17 mouse cellular contexts compared by ENCODE assay signal in the genomic region with DNA sequence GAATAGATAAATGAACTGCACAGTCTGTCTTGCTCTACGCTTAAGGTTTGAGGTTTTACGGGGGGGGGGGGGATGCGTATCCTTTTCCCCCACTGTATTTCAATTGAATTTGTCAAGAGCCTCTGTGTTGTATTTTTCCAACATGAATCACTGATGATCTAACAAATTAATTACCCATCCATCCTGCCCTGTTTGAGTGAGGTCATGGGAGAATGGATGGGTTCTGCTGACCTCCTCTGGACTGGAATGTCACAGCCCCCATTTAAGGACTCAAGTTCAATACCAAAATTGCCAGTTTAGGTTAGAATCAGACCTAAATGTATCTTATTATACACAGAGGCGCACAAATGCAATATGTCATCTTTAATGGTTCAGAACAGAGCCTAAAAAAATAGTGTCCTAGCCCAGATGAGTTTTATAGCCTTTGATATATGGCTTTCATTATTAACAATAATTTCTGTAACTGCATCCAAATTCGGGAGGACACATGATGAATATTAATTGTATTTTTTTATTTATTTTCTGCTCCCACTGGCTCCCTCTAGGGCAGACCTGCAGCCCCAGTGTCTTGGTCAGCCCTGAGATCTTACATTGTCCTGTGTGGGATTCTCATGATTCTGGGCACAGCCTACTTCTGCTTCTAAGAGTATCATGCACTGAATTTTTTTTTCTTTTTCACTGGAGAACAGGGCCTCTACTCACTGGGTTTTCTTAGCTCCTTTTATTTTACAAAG.
DNase-seq lines count a peak whose midpoint lies in the region; ATAC-seq and TF ChIP-seq lines count a peak whose summit lies in the region.
"Had no signal": no experiment of that assay in that cellular context is flagged by ENCODE, and none has a peak within 500 bp of the region (broad histone marks: within the 10 kb centered on the region; RNA-seq: fewer than 3 reads in every experiment).

No protein-coding gene starts in this region.

- H3K9me3 ChIP-seq in hindbrain, embryonic 15.5 days, result no peaks in the 10 kb centered on the region
- H3K9me3 ChIP-seq in hindbrain, embryonic 16.5 days (ENCODE audit: control insufficient read depth, low read length), result no peaks in the 10 kb centered on the region
- H3K9me3 ChIP-seq in midbrain, embryonic 15.5 days, result no peaks in the 10 kb centered on the region
- H3K9me3 ChIP-seq in midbrain, postnatal 0 days (ENCODE audit: low read length), result no peaks in the 10 kb centered on the region
- H3K9me3 ChIP-seq: heart, embryonic 13.5 days had no signal

- TF ChIP-seq CTCF in cerebellum, adult 2 months (IDR thresholded peaks at IDR 0.05; ENCODE audit: borderline replicate concordance, insufficient read depth, low read depth, low read length), result peak; percentile 13; the same call in 1 of the 2 replicates
- TF ChIP-seq CTCF in midbrain, postnatal 0 days (IDR thresholded peaks at IDR 0.05), result no peak

- H3K4me3 ChIP-seq in cerebellum, adult 2 months (replicated peaks; ENCODE audit: insufficient read depth, low read depth, low read length), result no peak overlapping the region
- no peak overlapping the region for H3K4me3 ChIP-seq in hindbrain, embryonic 15.5 days
- no peak overlapping the region for H3K4me3 ChIP-seq in hindbrain, embryonic 16.5 days (ENCODE audit: low read length)
- H3K4me3 ChIP-seq in midbrain, embryonic 15.5 days, result no peak overlapping the region
- H3K4me3 ChIP-seq in midbrain, postnatal 0 days (ENCODE audit: low read depth, low read length), result no peak overlapping the region
- H3K4me3 ChIP-seq in myocyte, result no peak overlapping the region
- H3K4me3 ChIP-seq: heart, embryonic 13.5 days; megakaryocyte, embryonic 14.5 days had no signal

- no peaks in the 10 kb centered on the region for H3K36me3 ChIP-seq in hindbrain, embryonic 15.5 days
- no peaks in the 10 kb centered on the region for H3K36me3 ChIP-seq in hindbrain, embryonic 16.5 days (ENCODE audit: control insufficient read depth, insufficient read depth, low read length)
- no peaks in the 10 kb centered on the region for H3K36me3 ChIP-seq in midbrain, embryonic 15.5 days (replicated peaks)
- H3K36me3 ChIP-seq in midbrain, postnatal 0 days (ENCODE audit: insufficient read depth, low read length), result no peaks in the 10 kb centered on the region
- no peaks in the 10 kb centered on the region for H3K36me3 ChIP-seq in myocyte (ENCODE audit: control insufficient read depth, insufficient read depth)
- H3K36me3 ChIP-seq: heart, embryonic 13.5 days had no signal

- H3K4me2 ChIP-seq in hindbrain, embryonic 15.5 days, result no peak overlapping the region
- no peak overlapping the region for H3K4me2 ChIP-seq in hindbrain, embryonic 16.5 days (ENCODE audit: low read length)
- no peak overlapping the region for H3K4me2 ChIP-seq in midbrain, embryonic 15.5 days
- no peak overlapping the region for H3K4me2 ChIP-seq in midbrain, postnatal 0 days (ENCODE audit: low read depth, low read length, poor library complexity, severe bottlenecking)
- H3K4me2 ChIP-seq in myocyte (ENCODE audit: low read depth), result peak overlapping the region; percentile 80
- H3K4me2 ChIP-seq: heart, embryonic 13.5 days; lung, embryonic 14.5 days had no signal

- no peaks in the 10 kb centered on the region for H3K27me3 ChIP-seq in cerebellum, adult 2 months (ENCODE audit: control insufficient read depth, insufficient read depth, low read length)
- H3K27me3 ChIP-seq in hindbrain, embryonic 15.5 days, result no peaks in the 10 kb centered on the region
- H3K27me3 ChIP-seq in hindbrain, embryonic 16.5 days (replicated peaks; ENCODE audit: control insufficient read depth, insufficient read depth, low read length), result no peaks in the 10 kb centered on the region
- no peaks in the 10 kb centered on the region for H3K27me3 ChIP-seq in midbrain, embryonic 15.5 days (replicated peaks)
- H3K27me3 ChIP-seq in midbrain, postnatal 0 days (ENCODE audit: insufficient read depth, low read length), result no peaks in the 10 kb centered on the region
- peaks cover 1% of the 10 kb centered on the region for H3K27me3 ChIP-seq in myocyte (ENCODE audit: control insufficient read depth, insufficient read depth, insufficient read length)
- H3K27me3 ChIP-seq: megakaryocyte, embryonic 14.5 days had no signal

- DNase-seq in cerebellum, adult 2 months, result peak in 1 of 2 experiments; percentile 18
- no peak for DNase-seq in cerebellum, postnatal 10 days
- no peak for DNase-seq in midbrain, postnatal 0 days (ENCODE audit: low spot score)
- DNase-seq in layer of hippocampus, adult 11-12 months (ENCODE audit: low spot score), result no peak
- DNase-seq: adrenal gland, adult 8-10 months; cerebellum, adult 9-11 months; gastrocnemius, postnatal 25 days; kidney, postnatal 14 days; lung, embryonic 14.5 days; spleen, adult 18-20 months; thymus, postnatal 36 days had no signal

- peaks cover 7% of the 10 kb centered on the region for H3K4me1 ChIP-seq in cerebellum, adult 2 months (ENCODE audit: control insufficient read depth, insufficient read depth, low read length)
- H3K4me1 ChIP-seq in hindbrain, embryonic 15.5 days (replicated peaks), result peaks cover 22% of the 10 kb centered on the region
- H3K4me1 ChIP-seq in hindbrain, embryonic 16.5 days (ENCODE audit: control insufficient read depth, insufficient read depth, low read depth, low read length), result peaks cover 6% of the 10 kb centered on the region
- peaks cover 17% of the 10 kb centered on the region for H3K4me1 ChIP-seq in midbrain, embryonic 15.5 days
- H3K4me1 ChIP-seq in midbrain, postnatal 0 days (ENCODE audit: insufficient read depth, low read length), result no peaks in the 10 kb centered on the region
- H3K4me1 ChIP-seq: megakaryocyte, embryonic 14.5 days had no signal

- ATAC-seq in hindbrain, embryonic 15.5 days (ENCODE audit: low FRiP score, low read depth), result no peak
- ATAC-seq in hindbrain, embryonic 16.5 days, result no peak
- ATAC-seq in midbrain, embryonic 15.5 days (replicated peaks), result 0 out of 2 replicates have a peak, but pooled peaks have one; percentile 58
- no peak for ATAC-seq in midbrain, postnatal 0 days (ENCODE audit: low FRiP score)

- no peak overlapping the region for H3K27ac ChIP-seq in cerebellum, adult 2 months (ENCODE audit: insufficient read depth, low read length)
- H3K27ac ChIP-seq in hindbrain, embryonic 15.5 days (replicated peaks), result 0 out of 2 replicates have a peak overlapping the region, but pooled peaks have one; percentile 4
- H3K27ac ChIP-seq in hindbrain, embryonic 16.5 days (ENCODE audit: low read depth, low read length), result no peak overlapping the region
- peak overlapping the region; percentile 21; the same call in 1 of the 2 replicates for H3K27ac ChIP-seq in midbrain, embryonic 15.5 days
- H3K27ac ChIP-seq in midbrain, postnatal 0 days (ENCODE audit: low read depth, low read length), result no peak overlapping the region
- H3K27ac ChIP-seq: heart, embryonic 13.5 days had no signal

- no peak overlapping the region for H3ac ChIP-seq in myocyte (ENCODE audit: control insufficient read depth, insufficient read length)

- no peak overlapping the region for H3K9ac ChIP-seq in hindbrain, embryonic 15.5 days
- H3K9ac ChIP-seq in hindbrain, embryonic 16.5 days (ENCODE audit: low read depth, low read length), result no peak overlapping the region
- H3K9ac ChIP-seq in midbrain, embryonic 15.5 days, result no peak overlapping the region
- H3K9ac ChIP-seq in midbrain, postnatal 0 days (replicated peaks; ENCODE audit: low read length, poor library complexity, severe bottlenecking), result no peak overlapping the region
- H3K9ac ChIP-seq: heart, embryonic 13.5 days; lung, embryonic 14.5 days had no signal

- 90% methylated on average over 5 of the region's 5 CpGs for WGBS in cerebellum, adult 2 months
- 65% methylated on average over 5 of the region's 5 CpGs for WGBS in hindbrain, embryonic 15.5 days
- 61% methylated on average over 5 of the region's 5 CpGs for WGBS in hindbrain, embryonic 16.5 days
- 77% methylated on average over 5 of the region's 5 CpGs for WGBS in midbrain, embryonic 15.5 days
- 76% methylated on average over 5 of the region's 5 CpGs for WGBS in midbrain, postnatal 0 days

- H3K79me2 ChIP-seq in myocyte (ENCODE audit: control insufficient read depth, insufficient read depth), result no peaks in the 10 kb centered on the region

- no peak for TF ChIP-seq POLR2A in cerebellum, adult 2 months (IDR thresholded peaks at IDR 0.05; ENCODE audit: borderline replicate concordance, insufficient read depth, low read length)
- no peak for TF ChIP-seq POLR2A in myocyte (IDR thresholded peaks at IDR 0.05; ENCODE audit: insufficient read length, low read depth)

TF ChIP-seq in myocyte, 11 proteins besides CTCF, POLR2A, EP300 and RAD21:
- TF ChIP-seq MYOG (IDR thresholded peaks at IDR 0.05; ENCODE audit: control insufficient read depth in 1 of 3, insufficient read depth in 1 of 3, insufficient read length in 2 of 3, low read depth in 2 of 3) (no peak), TCF12 (IDR thresholded peaks at IDR 0.05; ENCODE audit: insufficient read depth, poor library complexity, severe bottlenecking) (no peak), MYOD1 (IDR thresholded peaks at IDR 0.05; ENCODE audit: control insufficient read depth in 1 of 3, insufficient read length in 2 of 3, low read depth in 2 of 3) (no peak), CEBPB (IDR thresholded peaks at IDR 0.05; ENCODE audit: insufficient read depth, poor library complexity, severe bottlenecking) (no peak), SRF (IDR thresholded peaks at IDR 0.05; ENCODE audit: control insufficient read depth, insufficient read length, low read depth) (no peak), MAX (IDR thresholded peaks at IDR 0.05; ENCODE audit: low read depth) (no peak), POLR2AphosphoS2 (IDR thresholded peaks at IDR 0.05; ENCODE audit: insufficient read length, low read depth) (no peak), REST (IDR thresholded peaks at IDR 0.05; ENCODE audit: insufficient read depth, insufficient read length) (no peak), USF1 (IDR thresholded peaks at IDR 0.05; ENCODE audit: low read depth) (no peak), E2F4 (IDR thresholded peaks at IDR 0.05; ENCODE audit: insufficient read depth) (no peak), TCF3 (IDR thresholded peaks at IDR 0.05; ENCODE audit: insufficient read length, low read depth) (no peak)
TF ChIP-seq in myocyte: peak in this region for 0.

Comparison
In these comparisons a context has a peak if more than half of its experiments do, and no peak if none do; other contexts are left out.
1. H3K27ac ChIP-seq: peak in hindbrain, embryonic 15.5 days (single experiment) and midbrain, embryonic 15.5 days (single experiment); none in cerebellum, adult 2 months (single experiment), hindbrain, embryonic 16.5 days (single experiment) and midbrain, postnatal 0 days (single experiment).